Mouse (Mus musculus) liver, embryonic 13.5 days (tissue): Measurements from ENCODE around the gene Dcaf15. TPM values are rescaled to one million over a fixed set of nuclear protein-coding genes. Genes with fewer than 3 reads are reported as not detected.

Experiments used
- ATAC-seq: fragments of 200-750 bp; cut with Nextera tagmentation; 2 replicates; pipeline ENCODE4 v1.8.0; 2017; ENCODE audit warnings: low read depth, mild to moderate bottlenecking, moderate number of reproducible peaks, moderate library complexity
- DNase-seq: peaks from one replicate; pipeline ENCODE4 v3.0.0; 2022
- H3K27ac ChIP-seq: fragments of 300-500 bp; sonication (generic); 2 replicates; pipeline ENCODE4 v1.5.1; 2015; ENCODE audit warnings: moderate library complexity, mild to moderate bottlenecking, inconsistent platforms
- H3K27me3 ChIP-seq: fragments of 300-500 bp; sonication (generic); 2 replicates; pipeline ENCODE4 v1.6.1; 2015; ENCODE audit warnings: mild to moderate bottlenecking, inconsistent platforms
- H3K36me3 ChIP-seq: fragments of 300-500 bp; sonication (generic); 2 replicates; pipeline ENCODE4 v1.6.1; 2015; ENCODE audit warnings: mild to moderate bottlenecking, inconsistent platforms
- H3K4me1 ChIP-seq: fragments of 300-500 bp; sonication (generic); replicated peaks from 2 replicates; pipeline ENCODE4 v1.6.1; 2015; ENCODE audit warnings: inconsistent platforms
- H3K4me2 ChIP-seq: fragments of 300-500 bp; sonication (generic); 2 replicates; pipeline ENCODE4 v1.6.1; 2015; ENCODE audit warnings: inconsistent platforms, mild to moderate bottlenecking, moderate library complexity
- H3K4me3 ChIP-seq: fragments of 300-500 bp; sonication (generic); replicated peaks from 2 replicates; pipeline ENCODE4 v1.5.1; 2015; ENCODE audit warnings: mild to moderate bottlenecking, inconsistent platforms
- H3K9ac ChIP-seq: fragments of 300-500 bp; sonication (generic); 2 replicates; pipeline ENCODE4 v1.6.1; 2015; ENCODE audit warnings: mild to moderate bottlenecking, inconsistent platforms
- H3K9me3 ChIP-seq: fragments of 300-500 bp; sonication (generic); replicated peaks from 2 replicates; pipeline ENCODE4 v1.6.1; 2016; ENCODE audit warnings: inconsistent platforms
- WGBS: fragments of 180-500 bp; shearing (Covaris S2); methylation state at CpG from one replicate; pipeline ENCODE4 v1.1.7; 2015; ENCODE audit not compliant: insufficient replicate concordance; 5-methylcytosine and 5-hydroxymethylcytosine counted together
- polyA plus RNA-seq: library from polyadenylated mRNA; unstranded; fragments of >200 nt; fragmentation: Nextera tagmentation; extraction: Ambion mirVana; gene quantifications from 2 replicates; pipeline ENCODE4 v1.2.1, GENCODE M21; 2015

The Dcaf15 gene
- polyA plus RNA-seq, 1 experiment from 2014 or later: 4.3 TPM

GRCm38 (mm10) chr8:84072321-84072720 is 32.2 kb downstream of the Dcaf15 start:
- H3K27me3 ChIP-seq: no peaks in the 10 kb centered on the region
- DNase-seq (no peak), ATAC-seq (no peak)
- no peak overlapping the region for H3K4me2 ChIP-seq
- H3K36me3 ChIP-seq: peaks cover 3% of the 10 kb centered on the region; the same call in 1 of the 2 replicates
- H3K4me1 ChIP-seq: peaks cover 56% of the 10 kb centered on the region
- H3K9me3 ChIP-seq: no peaks in the 10 kb centered on the region
- H3K9ac ChIP-seq: no peak overlapping the region
- 84% methylated on average over 10 of the region's 10 CpGs for WGBS
- no peak overlapping the region for H3K27ac ChIP-seq
- H3K4me3 ChIP-seq: no peak overlapping the region

GRCm38 (mm10) chr8:84071921-84072320 is 32.6 kb downstream of the Dcaf15 start:
- Histone ChIP-seq H3K9me3 (no peaks in the 10 kb centered on the region), H3K4me2 (no peak overlapping the region), H3K4me1 (peaks cover 56% of the 10 kb centered on the region), H3K27ac (no peak overlapping the region), H3K9ac (no peak overlapping the region), H3K36me3 (peaks cover 3% of the 10 kb centered on the region; the same call in 1 of the 2 replicates), H3K27me3 (no peaks in the 10 kb centered on the region), H3K4me3 (no peak overlapping the region)
- WGBS: 51% methylated on average over 3 of the region's 3 CpGs
- DNase-seq (no peak), ATAC-seq (no peak)

GRCm38 (mm10) chr8:84070667-84071066 is 33.9 kb downstream of the Dcaf15 start:
- Histone ChIP-seq H3K4me1 (peaks cover 56% of the 10 kb centered on the region), H3K4me2 (no peak overlapping the region), H3K36me3 (peaks cover 3% of the 10 kb centered on the region; the same call in 1 of the 2 replicates), H3K27ac (no peak overlapping the region), H3K9ac (no peak overlapping the region), H3K9me3 (no peaks in the 10 kb centered on the region), H3K27me3 (no peaks in the 10 kb centered on the region), H3K4me3 (no peak overlapping the region)
- 76% methylated on average over 2 of the region's 2 CpGs for WGBS
- DNase-seq: no peak
- no peak for ATAC-seq

- no peak for DNase-seq
- H3K27me3 ChIP-seq: no peaks in the 10 kb centered on the region
- H3K9me3 ChIP-seq: no peaks in the 10 kb centered on the region
- WGBS: 68% methylated on average over 5 of the region's 5 CpGs
- no peak overlapping the region for H3K27ac ChIP-seq
- no peak overlapping the region for H3K4me3 ChIP-seq
- no peak for ATAC-seq
- H3K9ac ChIP-seq: 0 out of 2 replicates have a peak overlapping the region, but pooled peaks have one; percentile 29
- H3K36me3 ChIP-seq: peaks cover 3% of the 10 kb centered on the region; the same call in 1 of the 2 replicates
- peaks cover 60% of the 10 kb centered on the region for H3K4me1 ChIP-seq
- H3K4me2 ChIP-seq: no peak overlapping the region
These were observed 34.3 kb downstream of the Dcaf15 start for GRCm38 (mm10) chr8:84070241-84070640.

GRCm38 (mm10) chr8:84069750-84070149 is 34.8 kb downstream of the Dcaf15 start:
- DNase-seq: no peak
- H3K4me1 ChIP-seq: peaks cover 62% of the 10 kb centered on the region
- H3K9me3 ChIP-seq: no peaks in the 10 kb centered on the region
- no peak overlapping the region for H3K4me2 ChIP-seq
- H3K4me3 ChIP-seq: no peak overlapping the region
- 73% methylated on average over 2 of the region's 2 CpGs for WGBS
- no peaks in the 10 kb centered on the region; the same call in 1 of the 2 replicates for H3K36me3 ChIP-seq
- H3K27me3 ChIP-seq: no peaks in the 10 kb centered on the region
- no peak overlapping the region for H3K27ac ChIP-seq
- no peak for ATAC-seq
- peak overlapping the region; percentile 29; the same call in 1 of the 2 replicates for H3K9ac ChIP-seq

- Histone ChIP-seq H3K9me3 (no peaks in the 10 kb centered on the region), H3K27ac (0 out of 2 replicates have a peak overlapping the region, but pooled peaks have one; percentile 25), H3K27me3 (no peaks in the 10 kb centered on the region), H3K4me3 (no peak overlapping the region), H3K9ac (peak overlapping the region; percentile 1; the same call in 1 of the 2 replicates), H3K4me2 (no peak overlapping the region), H3K4me1 (peaks cover 65% of the 10 kb centered on the region), H3K36me3 (no peaks in the 10 kb centered on the region)
- DNase-seq (no peak), ATAC-seq (no peak)
- 45% methylated on average over 1 of the region's 1 CpGs for WGBS
These were observed 35.4 kb downstream of the Dcaf15 start for GRCm38 (mm10) chr8:84069169-84069568.

- 34% methylated on average over 12 of the region's 12 CpGs for WGBS
- Histone ChIP-seq H3K27me3 (no peaks in the 10 kb centered on the region), H3K4me3 (no peak overlapping the region), H3K9ac (peak overlapping the region; percentile 1; the same call in 1 of the 2 replicates), H3K4me1 (peaks cover 71% of the 10 kb centered on the region), H3K9me3 (no peaks in the 10 kb centered on the region), H3K4me2 (peak overlapping the region; percentile 92), H3K27ac (peak overlapping the region; percentile 25; the same call in 1 of the 2 replicates), H3K36me3 (no peaks in the 10 kb centered on the region)
- ATAC-seq: no peak
- DNase-seq: no peak
These were observed 36.1 kb downstream of the Dcaf15 start for GRCm38 (mm10) chr8:84068316-84069035.

GRCm38 (mm10) chr8:84067911-84068310 is 36.7 kb downstream of the Dcaf15 start:
- 65% methylated on average over 7 of the region's 7 CpGs for WGBS
- peak overlapping the region; percentile 54 for H3K9ac ChIP-seq
- ATAC-seq: no peak

GRCm38 (mm10) chr8:84067047-84067573 is 37.5 kb downstream of the Dcaf15 start:
- WGBS: under 1% methylated on average over 52 of the region's 58 CpGs
- ATAC-seq: peak; percentile 69
- H3K36me3 ChIP-seq: no peaks in the 10 kb centered on the region
- DNase-seq: peak; percentile 92
- peak overlapping the region; percentile 98 for H3K27ac ChIP-seq
- H3K4me2 ChIP-seq: peak overlapping the region; percentile 92
- peak overlapping the region; percentile 90 for H3K9ac ChIP-seq
- peak overlapping the region; percentile 89 for H3K4me3 ChIP-seq
- H3K9me3 ChIP-seq: no peaks in the 10 kb centered on the region
- H3K4me1 ChIP-seq: peaks cover 67% of the 10 kb centered on the region
- H3K27me3 ChIP-seq: no peaks in the 10 kb centered on the region

More at GRCm38 (mm10) chr8:84067911-84068310, 36.7 kb downstream of the Dcaf15 start:
- H3K9me3 ChIP-seq: no peaks in the 10 kb centered on the region
- H3K4me3 ChIP-seq: peak overlapping the region; percentile 89
- no peaks in the 10 kb centered on the region for H3K36me3 ChIP-seq
- H3K27ac ChIP-seq: peak overlapping the region; percentile 20; the same call in 1 of the 2 replicates
- H3K27me3 ChIP-seq: no peaks in the 10 kb centered on the region
- H3K4me2 ChIP-seq: peak overlapping the region; percentile 92
- H3K4me1 ChIP-seq: peaks cover 67% of the 10 kb centered on the region
- DNase-seq: no peak

GRCm38 (mm10) chr8:84066291-84066930 is 38.2 kb downstream of the Dcaf15 start, which contains the start of gene Rfx1:
Gene Rfx1, plus strand, starts transcription at chr8:84066834.
- Histone ChIP-seq H3K9ac (peak within 1 kb of the TSS; percentile 90), H3K27me3 (no peaks in the 10 kb centered on the region), H3K27ac (peak within 1 kb of the TSS; percentile 98), H3K9me3 (no peaks in the 10 kb centered on the region), H3K4me2 (peak within 1 kb of the TSS; percentile 92), H3K36me3 (no peaks in the 10 kb centered on the region), H3K4me1 (peaks cover 61% of the 10 kb centered on the region), H3K4me3 (peak within 1 kb of the TSS; percentile 89)
- ATAC-seq: peak; percentile 94
- WGBS: under 1% methylated on average over 51 of the region's 51 CpGs
- peak; percentile 98 for DNase-seq

GRCm38 (mm10) chr8:84065457-84066072 is 39.0 kb downstream of the Dcaf15 start:
- H3K27me3 ChIP-seq: no peaks in the 10 kb centered on the region
- peak overlapping the region; percentile 84 for H3K9ac ChIP-seq
- H3K4me1 ChIP-seq: peaks cover 55% of the 10 kb centered on the region
- H3K27ac ChIP-seq: peak overlapping the region; percentile 98
- no peaks in the 10 kb centered on the region for H3K9me3 ChIP-seq
- H3K36me3 ChIP-seq: no peaks in the 10 kb centered on the region
- WGBS: 20% methylated on average over 5 of the region's 5 CpGs
- H3K4me2 ChIP-seq: peak overlapping the region; percentile 92
- ATAC-seq: no peak
- peak overlapping the region; percentile 89 for H3K4me3 ChIP-seq
- DNase-seq: no peak
